Mouse (Mus musculus) gastrocnemius, postnatal 25 days (tissue): ENCODE measurements at regions not wholly inside any gene's neighbourhood (a gene's known extent, or its start where the extent isn't known, plus 50 kb on each side); places are given as distances from the start of the nearest gene placed in this dataset.
"Not testable (repeated sequence)": the region's sequence is repeated elsewhere in the genome, so short reads cannot be mapped to it uniquely, and the experiment has no call there.

Experiments
- DNase-seq: peaks from one replicate; pipeline ENCODE4 v3.0.0; 2022

DNA sequence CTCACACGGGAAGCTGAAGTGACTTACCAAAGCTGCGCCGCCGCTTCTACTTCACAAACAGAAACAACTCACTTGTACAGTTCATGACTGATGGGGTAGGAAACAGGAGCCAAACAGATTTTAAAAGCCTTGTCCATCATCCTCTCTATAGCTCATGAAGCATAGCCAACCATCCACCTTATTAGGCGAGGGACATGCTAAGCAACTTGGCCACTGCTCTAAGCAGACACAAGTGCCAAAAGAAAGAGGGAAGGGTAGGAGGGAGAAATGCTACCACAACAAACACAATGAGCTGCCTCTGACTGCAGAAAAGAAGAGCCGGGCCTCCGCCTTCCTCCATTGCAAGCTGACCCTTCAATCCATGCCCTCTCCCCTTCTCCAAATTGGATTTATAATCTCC, 179.9 kb downstream of the Dhx15 start:
- DNase-seq = no peak

DNA sequence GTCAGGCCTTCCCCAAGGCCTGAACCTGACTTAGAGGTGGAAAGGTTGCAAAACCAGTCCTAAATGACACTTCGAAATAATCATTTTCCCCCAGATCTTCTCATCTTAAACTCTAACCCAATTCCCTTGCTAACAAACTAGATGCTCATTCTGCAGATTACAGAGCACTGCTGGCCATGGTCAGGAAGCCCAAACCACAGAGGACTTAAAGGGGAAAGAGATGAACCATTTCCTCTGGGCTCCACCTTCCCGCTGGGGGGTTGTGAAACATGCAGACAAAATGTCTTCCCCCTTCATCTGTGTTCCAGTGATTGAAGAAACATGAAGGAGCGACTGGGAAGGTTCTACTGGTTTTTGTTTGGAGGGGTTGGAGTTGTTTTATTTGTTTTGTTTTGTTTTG, 181.4 kb downstream of the Dhx15 start:
- no peak for DNase-seq

DNA sequence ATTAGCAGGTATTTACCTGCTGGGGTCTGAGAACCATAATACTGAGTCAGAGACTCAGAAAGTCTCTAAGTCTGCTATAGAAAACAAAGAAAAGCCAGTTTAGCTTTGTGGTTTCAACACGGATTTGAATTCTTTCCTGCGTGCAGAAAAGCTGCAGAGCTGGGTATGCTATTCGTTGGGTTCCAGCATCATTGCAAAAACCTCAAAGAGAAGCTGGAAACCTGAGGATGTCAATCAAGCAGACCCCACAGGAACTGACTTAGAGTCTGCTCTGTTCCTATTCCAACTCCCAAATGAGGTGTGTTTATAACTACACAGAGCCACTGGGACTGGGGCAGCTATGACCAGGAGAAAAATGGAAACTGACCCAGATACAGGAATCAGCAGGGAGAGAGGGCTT, 183.5 kb downstream of the Dhx15 start:
- no peak for DNase-seq

DNA sequence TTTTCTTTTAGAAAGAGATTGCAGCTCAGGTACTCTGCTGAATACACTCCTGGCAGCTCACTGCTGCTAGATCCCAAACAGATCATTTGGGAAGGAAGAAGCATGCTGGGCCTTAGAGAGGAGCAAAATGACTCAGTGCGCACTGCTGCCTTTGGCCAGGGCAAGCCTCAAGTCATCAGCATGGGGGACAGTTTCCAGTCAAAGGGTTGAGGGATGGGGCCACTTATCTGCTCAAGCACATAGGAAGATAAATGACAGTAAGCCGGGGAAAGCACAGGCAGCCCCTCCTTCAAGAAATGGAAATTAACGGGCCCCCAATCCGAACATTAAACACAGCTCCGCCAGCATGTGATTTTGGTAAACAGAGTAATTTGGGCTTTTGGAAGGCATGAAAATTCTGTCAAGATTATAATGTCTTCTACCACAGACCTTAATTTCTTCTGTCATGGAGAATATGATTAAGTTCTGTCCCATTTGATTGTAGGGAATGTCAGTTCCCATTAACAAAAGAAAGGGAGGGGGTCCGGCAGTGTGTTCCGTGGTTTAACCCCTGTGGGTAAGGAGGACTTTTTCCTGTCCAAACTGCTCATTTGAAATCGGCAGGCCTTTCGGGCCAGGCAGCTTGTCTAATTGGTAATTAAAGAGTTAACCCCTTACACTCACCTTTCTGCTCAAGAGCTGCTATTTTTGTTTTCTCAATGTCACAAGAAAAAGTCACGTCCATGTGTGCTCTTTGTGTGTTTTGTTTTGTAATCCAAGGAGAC, 199.3 kb downstream of the Dhx15 start:
- DNase-seq = no peak

DNA sequence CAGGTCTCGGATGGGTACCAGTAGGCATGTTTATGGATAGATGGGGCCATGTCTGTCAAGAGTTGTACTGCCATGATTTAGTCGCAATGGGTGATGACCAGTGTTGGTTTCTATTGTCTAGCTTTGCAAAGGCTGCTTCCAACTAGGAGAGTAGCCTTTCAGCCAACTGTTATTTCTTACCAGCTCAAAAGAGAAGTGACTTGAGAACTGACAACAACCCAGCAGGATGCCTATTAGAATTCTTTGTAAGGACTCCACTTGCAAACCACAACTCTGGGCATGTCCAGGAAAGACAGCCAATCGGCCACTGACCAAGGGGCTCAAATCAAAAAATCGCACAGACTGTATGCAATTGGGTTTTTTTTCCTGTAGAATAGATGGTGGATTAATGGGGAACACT, 200.9 kb downstream of the Dhx15 start:
- DNase-seq = no peak

DNA sequence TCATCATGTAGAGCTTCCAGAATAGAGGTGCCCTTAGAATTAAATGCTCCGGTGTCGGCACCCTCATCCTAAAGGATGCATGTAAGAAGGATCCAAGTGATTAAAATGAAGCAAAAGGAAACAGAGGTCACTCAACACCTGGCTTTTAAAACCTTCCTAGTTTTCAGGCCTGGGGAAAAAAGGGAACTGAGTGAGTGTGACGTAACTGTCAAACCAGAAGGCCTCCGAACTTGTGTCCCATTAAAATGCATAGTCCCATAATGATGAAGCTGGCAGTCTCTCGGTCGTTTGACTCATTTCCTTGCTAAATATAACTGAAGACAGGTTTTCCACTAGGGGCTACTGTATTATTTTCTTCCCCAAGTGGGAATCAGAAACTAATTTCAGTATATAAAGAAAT, 201.4 kb downstream of the Dhx15 start:
- DNase-seq = no peak

DNA sequence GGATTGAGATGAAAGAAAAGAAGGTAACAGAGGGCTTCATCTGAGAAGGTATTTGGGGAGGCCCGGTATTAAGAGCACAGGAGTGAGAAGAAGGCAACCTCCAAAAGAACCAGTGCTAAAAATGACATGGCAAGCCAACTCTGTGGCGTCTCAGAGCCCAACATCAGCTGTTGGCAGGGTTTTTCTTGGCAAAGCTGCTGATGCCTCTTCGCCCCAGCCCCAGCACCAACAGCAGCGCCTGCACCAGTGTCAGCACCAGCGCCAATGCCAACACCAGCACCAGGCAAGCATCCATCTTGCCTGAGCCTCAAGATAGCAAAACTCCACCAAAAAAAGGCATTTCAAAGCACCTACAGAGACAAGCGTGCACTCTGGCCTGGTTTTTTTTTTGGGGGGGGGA, 205.3 kb downstream of the Dhx15 start:
- no peak for DNase-seq

DNA sequence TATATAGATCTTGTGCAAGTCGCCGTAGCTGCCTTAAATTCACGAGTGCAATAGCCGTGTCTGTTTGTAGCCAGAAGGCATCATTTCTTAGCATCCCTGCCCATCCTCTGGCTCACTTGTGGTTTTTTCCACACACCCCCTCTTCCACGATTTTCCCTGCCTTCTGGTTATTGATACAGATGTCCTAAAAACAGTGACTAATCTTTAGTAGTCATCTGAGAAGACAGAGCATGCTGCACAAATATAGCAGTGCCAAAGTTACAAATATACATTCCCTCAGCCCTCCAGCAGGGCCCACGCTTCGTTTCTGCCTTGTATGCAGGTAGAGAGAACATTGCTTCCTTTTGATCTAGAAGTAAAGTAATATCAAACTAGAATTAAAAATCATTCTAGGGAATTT, 207.5 kb downstream of the Dhx15 start:
- no peak for DNase-seq

DNA sequence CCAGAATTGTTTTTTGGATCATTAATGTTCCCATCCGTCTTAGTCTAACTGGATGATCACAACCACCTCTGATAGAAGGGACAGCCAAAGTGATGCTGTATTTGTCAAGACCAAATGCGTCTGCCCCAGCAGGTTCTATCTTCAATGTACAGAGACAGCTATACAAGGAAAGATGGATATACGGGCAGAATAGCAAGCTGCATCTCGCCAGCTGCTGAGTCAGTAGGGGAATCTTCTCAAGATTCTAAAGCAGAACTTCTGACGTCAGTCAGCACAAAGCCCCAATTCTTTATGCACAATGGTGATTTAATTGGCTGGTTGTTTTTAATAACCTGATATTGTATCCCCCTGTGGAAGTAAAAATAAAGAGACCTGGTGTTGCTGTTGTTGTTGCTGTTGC, 209.4 kb downstream of the Dhx15 start:
- no peak for DNase-seq

DNA sequence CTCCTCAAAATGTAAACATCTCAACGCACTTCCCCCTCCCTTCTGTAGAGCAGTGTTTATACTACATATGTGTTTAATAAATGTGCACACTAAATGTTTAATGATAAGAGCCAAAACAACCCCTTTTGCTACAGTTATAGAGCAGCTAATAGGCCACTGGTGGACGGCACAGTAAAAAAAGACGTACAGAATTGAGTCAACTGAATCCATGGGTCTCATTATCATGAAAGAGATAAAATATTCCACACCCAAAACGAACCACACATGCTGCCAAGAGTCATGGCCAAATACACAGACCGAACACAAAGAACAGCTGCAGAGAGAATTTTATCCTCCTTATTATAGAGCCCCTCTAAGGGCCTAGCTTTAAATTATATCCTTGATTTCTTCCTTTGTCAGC, 237.8 kb downstream of the Dhx15 start:
- no peak for DNase-seq

DNA sequence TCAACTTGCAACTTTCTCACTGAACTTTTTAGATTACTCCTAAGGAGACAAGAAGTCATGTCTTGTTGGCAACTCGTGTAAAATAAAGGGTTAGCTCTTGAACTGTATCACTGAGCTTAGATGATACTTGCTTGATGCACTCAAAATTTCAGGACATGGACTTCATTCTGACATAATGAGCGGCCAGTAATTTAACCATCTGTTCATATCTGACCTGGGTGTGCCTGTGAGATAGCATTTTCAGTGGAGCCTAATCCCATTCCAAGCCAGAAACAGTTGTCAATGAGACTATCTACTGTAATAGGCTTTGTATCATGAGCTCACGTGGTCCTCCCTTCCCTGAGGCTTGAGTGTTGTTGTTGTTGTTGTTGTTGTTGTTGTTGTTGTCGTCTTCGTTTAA, 240.3 kb downstream of the Dhx15 start:
- DNase-seq = no peak

DNA sequence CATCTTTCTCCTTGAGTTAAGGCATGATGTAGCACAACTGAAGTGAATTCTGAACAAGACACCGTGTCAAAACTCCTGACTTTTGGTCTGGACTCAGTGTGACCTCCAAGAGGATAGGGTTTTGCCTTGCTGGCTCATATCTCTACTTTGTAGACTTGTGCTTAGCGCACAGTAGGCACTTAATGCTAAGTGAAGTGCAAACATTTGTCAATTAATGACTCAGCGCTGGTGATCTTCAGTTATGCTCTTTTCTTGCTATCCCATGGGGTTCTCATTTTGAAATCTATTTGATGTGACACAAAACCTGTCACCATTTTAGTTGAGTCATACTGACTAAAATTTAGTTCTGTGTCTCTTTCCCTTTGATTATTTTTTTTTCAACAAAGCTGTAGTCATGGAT, 244.3 kb downstream of the Dhx15 start:
- DNase-seq = no peak

DNA sequence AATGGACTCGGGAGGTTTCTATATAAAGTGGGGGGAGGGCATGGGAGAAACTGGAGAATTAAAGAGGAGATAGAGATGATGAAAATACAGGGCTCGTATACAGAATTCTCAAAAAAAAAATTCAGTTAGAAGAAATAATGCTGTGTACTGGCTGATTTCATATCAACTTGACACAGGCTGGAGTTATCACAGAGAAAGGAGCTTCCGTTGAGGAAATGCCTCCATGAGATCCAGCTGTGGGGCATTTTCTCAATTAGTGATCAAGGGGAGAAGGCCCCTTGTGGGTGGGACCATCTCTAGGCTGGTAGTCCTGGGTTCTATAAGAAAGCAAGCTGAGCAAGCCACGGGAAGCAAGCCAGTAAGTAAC, 248.4 kb downstream of the Dhx15 start:
- not testable (repeated sequence) for DNase-seq

DNA sequence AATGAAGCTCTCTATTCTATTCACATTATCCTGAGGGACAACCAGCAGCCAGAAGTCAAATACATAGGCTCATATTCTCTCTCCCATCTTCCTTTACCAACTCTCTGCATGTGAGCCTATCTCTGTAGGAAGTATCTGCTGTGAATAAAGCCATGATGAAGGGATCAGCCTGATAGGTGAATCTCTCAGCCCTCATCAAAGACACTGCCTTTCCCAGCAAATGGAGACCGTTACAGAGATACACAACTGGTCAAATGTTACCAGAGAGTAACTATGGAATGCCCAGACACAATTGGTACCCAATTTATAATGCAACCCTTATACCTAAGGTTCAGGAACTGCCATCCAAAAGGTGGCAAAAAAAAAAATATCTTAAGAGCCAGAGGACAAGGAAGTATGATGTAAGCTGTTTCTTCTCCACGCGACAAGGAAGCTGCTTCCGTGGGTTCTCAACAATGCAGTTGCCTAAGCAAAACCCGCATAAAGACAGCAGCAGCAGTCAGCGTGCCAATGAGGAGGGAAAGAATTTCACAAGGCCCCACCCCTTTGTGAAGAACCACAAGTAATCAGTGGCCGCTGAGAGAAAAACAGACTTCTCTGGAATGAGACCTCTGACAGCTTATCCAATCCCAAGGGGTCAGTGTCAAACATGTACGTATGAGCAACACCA, 248.9 kb downstream of the Dhx15 start:
- no peak for DNase-seq

DNA sequence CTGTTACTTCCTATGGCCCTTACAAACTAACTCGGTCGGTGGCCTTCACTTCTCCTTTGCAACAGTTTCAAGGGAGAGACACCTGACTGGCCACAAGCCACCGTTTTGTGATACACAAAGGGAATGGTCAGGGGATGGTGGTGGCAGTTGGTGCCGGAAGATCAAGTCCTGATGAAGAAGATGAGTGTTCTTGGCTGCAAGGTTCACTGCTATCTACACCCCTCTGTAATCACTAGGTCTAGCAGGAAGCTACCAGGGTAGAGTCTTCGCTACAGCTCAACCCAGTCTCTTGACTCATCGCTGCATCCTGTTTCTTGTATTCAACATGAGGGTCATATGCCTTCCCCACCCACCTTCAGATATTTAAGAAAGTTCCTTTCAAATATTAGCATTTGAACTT, 251.5 kb downstream of the Dhx15 start:
- DNase-seq = no peak

DNA sequence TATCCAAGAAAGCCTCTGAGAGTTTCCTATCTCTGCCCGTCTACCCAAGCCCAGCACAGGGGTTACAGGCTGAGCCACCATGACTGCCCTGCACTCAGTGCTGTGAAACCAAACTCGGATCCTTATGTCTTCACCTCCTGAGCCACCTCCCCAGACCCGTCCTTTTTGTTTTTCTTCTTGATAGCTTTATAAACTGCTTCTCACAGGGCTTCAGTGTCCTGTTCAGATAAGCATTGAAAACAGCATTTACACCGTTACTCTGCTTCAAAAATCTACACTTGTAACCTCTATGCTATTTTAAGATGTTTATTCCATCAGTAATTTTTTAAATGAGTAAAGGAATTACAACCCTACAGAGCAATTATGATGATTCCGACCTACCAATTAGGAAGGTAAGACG, 253.0 kb downstream of the Dhx15 start:
- DNase-seq = no peak

DNA sequence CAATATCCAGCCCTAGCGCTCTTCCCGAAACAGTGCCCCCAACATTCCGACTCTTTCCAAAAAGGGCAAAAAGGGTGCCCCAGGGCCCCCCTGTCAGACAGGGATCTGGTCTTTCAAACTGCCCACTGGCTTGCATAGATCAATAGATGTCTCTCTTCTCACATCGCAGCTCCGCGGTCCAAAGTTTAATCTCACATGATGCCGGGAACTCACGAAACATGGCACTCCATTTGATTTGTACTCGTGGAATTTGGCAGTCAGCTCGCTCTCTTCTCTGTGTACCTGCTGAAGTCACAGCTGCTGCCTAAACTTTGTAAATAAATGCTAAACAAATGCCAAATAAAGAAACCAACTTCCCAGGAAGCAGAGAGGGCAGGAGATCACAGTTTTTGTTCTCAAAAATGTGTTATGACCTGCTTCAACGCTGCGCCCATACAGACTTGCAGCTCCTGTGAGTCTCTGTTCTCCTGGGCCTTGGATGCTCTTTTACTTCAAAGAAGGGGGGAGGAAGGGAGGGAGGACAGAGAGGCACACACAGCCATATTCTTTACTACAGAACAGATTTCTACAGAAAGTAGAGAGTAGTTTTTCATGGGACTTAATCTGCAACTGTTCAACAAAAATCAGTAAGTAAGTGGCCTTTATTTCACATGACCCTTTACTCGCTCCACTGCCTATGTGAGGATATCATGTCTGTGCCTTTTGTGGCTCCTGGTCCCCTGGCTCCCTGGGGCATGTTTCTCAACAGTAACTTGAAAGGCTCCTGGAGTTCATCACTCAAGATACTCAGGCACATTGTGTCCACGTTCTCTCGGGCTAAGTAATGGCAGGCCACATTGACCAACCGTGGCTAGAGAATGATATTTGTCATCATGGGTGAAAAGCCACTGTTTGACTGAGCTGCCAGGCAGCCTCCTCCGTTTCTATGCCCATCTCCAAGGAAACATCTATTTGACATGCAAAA, 254.6 kb downstream of the Dhx15 start:
- DNase-seq = no peak

DNA sequence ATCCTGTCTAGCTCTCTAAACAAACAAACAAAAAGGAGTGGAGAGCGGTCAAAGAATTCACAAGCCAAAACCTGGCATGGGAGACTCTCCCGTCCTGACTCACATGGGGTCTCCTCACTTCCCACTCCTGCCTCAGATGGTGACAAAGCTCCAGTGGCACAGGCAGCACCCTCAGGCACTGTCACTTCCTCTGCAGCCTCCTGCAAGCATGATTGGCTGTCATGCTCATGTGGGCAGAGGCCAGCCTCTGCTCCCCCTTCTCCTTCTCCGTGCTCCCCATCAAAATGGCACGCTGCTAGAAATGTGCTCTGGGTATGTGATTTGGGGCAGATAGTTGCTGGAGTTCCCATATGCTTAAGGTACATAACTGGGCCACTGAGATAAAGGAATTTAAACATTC, 255.4 kb downstream of the Dhx15 start:
- no peak for DNase-seq

DNA sequence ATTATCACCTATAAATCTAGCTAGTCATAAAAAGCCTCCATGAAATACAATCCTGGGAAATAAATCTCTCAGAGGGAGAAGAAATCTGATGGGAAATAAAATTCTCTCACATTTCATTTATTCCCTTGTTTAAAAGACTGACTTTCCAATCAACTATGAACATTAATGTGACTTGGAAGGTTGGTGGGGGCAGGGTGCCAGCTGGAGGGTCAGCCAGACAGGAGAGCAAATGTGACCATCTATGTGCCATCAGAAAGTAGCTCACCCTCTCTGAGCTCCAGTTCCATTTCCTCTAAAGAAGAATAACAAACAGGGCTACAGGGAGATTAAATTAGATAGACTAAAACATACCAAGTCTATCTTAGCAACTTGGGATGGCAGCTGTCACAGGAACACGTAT, 257.0 kb downstream of the Dhx15 start:
- DNase-seq = no peak

DNA sequence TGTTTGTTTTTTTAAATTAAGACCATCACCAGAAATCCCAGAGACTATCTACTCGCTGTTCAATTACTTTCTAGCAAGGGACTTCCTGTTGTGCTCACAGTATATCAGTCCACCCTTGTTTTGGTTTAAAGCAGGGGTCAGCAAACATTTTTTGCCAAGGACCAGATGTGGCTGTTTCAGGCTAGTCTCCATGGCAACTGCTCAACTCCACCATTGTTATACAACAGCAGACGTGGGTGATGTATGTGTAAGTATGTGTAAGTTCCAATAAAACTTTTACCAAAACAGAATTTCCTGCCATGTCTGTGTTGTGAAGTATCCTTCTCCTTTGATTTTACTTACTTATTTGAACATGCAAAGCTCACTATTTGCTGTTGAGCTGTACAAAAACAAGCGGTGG, 259.9 kb downstream of the Dhx15 start:
- DNase-seq = no peak

DNA sequence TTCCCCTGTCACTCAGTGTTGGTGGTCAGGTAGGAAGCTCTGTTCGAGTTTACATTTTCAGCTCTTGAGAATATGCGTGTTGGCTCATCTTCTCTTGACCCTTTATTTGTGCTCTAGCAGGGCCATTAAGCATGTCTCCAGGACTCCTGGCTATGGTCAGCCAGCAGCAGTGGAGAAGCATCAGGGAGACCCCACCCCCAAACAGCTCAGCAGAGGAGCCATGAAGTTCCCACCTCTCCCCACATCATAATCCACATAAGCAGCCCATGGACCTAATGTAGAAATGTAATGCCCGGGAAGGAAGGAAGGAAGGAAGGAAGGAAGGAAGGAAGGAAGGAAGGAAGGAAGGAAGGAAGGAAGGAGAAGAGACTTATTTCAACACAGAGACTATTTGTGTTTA, 261.5 kb downstream of the Dhx15 start:
- DNase-seq = no peak

DNA sequence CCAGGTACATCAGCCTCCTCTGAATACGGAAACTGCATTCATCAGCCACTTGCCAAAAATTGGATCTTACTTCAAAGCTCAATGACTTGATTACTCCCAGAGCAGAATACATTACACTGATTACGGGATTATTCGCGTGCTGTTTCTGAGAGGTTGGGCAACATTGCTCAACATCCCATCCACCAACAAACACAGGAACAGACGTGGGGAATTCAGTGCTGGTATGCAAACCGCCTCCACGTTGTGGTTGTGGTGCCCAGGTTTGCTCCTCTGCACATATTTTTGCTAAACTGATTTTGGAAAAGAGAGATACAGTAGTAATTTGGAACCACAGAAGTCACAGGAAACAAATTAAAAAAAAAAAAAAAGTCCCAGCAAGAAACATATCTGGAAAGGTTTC, 266.9 kb downstream of the Dhx15 start:
- DNase-seq = no peak

DNA sequence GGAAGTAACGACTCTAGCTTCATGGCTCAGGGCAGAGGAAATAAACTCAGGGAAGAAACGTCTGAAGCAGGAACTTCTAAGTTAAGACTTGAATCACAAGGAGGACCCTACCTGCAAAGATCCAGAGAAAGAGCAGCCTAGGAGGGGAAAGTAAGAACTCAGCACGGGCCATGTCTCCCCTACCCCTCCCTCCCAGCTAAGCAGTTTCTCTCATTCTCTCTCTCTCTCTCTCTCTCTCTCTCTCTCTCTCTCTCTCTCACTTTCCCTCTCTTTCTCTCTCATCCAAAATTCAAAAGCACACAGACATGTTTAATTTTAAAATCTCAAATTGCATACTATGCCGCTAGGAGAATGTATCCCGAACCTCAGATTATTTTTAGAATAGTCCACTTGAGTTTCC, 267.3 kb downstream of the Dhx15 start:
- no peak for DNase-seq
